Mouse (Mus musculus): Measurements from ENCODE around the gene Trak1. TPM values are rescaled to one million over a fixed set of nuclear protein-coding genes. Genes with fewer than 3 reads are reported as not detected.
A peak's percentile ranks its signal among the peaks of the same experiment; 100 is the strongest.

Trak1 gene
- total RNA-seq, 2 experiments from 2014 or later = 76.0 to 83.4 TPM

- no peak for DNase-seq (ENCODE audit: low spot score in 2 of 2)
Observed at GRCm38 (mm10) chr9:121366864-121367245, 69.6 kb downstream of the Trak1 start.

DNA sequence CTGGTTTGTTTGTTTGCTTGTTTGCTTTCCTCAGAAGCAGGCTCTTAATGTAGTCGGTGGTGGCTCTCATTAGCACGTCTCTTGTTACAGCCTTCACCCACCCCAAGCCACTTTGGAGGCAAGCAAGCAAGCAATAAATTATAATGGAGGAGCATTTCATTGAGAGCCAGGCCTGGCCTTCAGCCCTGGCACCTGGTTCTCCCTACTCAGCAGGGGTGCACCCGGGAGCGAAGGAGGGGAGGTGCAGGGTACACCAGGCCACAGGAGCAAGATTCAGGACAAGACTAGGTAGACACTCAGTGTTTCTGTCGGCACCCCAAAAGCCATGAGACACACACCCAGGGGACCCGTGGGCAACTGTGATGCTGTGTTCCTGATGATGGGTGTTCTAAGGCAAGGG, 72.3 kb downstream of the Trak1 start:
- DNase-seq (ENCODE audit: low spot score in 2 of 2) = no peak

DNA sequence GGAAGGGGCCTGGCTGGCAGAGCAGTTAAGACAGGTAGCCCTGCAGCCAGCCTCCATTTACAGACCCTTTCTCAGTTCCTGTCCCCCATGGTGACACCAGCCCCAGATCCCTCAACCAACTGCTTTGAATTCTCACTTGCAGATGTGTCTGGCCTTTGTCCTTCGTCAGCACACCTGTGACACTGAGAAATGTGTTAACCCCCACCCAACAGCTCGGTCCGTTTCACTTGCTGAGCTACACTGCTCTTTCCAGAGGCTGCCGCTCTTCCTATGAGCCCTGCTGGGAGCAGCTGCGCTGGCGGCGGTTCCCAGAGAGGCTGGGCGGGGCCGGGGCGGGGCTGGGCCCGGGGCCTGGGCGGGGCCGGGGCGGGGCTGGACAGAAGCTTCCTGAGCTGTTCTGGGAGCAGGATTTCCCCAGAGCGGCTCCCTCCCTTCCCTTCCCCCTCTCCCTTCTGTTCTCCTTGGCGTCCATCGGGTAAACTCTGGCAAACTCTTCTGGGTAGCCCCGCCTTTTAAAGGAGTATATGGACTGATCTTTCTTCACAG, 74.1 kb downstream of the Trak1 start:
- DNase-seq (ENCODE audit: low spot score in 2 of 2) = peak; percentile 37 to 50

GRCm38 (mm10) chr9:121371946-121372646, 74.8 kb downstream of the Trak1 start:
- DNase-seq (ENCODE audit: low spot score in 2 of 2) = no peak

DNA sequence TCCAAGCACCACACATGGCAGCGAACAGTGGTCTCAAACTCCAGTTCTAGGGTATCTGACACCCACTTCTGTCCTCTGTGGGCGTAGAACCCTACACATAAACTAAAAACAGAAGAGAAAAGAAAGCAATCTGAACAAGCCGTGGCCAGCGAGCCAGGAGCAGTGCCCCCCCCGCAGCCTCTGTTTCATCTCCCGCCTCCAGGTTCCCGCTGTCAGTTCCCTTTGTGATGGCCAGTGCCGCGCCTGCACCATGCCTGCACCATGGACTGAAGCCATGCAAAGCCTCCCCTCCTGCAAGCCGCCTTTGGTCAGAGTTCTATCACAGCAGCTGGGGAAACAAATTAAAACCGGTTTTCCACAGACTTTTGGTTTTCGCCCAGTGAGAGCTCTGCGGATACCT, 75.8 kb downstream of the Trak1 start:
- no peak for DNase-seq (ENCODE audit: low spot score in 2 of 2)

GRCm38 (mm10) chr9:121373512-121373911, 76.2 kb downstream of the Trak1 start:
- no peak for DNase-seq (ENCODE audit: low spot score in 2 of 2)

DNA sequence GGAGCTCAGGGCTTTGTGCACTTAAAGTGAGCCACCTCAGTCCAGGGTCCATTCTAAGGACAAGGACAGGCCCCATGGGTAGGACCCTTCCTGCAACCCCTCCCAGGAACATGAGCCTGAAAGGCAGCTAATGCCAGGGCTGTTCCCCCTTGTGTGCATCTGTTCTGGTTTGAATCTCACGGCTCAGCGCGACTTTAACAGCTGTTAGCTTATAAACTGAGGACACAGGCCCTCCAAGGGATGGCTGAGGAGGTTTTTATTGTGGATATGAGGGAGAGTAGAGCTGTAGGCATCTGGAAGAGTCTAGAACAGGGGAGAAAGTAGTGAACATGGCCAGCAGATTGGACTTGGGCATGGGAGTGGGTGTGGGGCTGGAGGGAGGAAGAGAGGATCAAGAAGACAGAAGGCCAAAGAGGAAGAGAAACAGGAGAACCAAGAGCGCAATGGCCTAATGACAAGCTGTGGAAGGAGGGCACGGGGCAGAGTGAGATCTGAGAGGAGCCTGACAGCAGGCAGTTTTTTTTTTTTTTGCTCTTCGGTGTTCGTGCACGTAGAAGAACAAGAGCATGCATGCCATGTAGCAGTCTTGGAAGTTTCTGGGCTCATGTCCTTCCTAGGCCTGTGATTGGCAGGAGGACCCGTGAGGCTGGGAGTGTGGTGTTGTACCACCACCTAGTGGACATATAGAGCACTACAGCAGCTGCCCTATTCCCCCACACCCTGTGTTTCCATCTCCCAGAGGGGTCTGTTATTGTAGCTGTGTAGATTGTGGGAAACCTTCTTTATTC, 77.0 kb downstream of the Trak1 start:
- DNase-seq (ENCODE audit: low spot score in 2 of 2) = no peak

DNA sequence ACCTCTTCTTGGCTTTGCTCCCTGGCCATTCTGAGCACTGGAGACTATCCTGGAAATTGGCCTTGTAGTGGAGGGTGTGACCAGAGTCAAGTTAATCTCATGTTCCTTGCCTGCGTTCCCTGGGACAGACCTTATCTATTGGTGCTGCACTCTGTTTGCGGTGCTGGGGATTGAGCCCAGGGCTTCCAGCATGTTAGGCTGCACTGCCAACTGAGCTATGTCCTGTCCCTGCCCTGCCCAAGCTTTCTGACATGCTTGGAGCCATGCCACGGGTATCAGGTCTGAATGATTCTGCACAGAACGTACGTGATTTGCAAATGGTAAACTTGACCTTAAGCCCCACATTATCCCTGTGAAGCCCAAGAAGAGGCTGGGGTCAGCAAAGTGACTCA, 77.6 kb downstream of the Trak1 start:
- DNase-seq (ENCODE audit: low spot score in 2 of 2) = no peak

GRCm38 (mm10) chr9:121376094-121376493, 78.8 kb downstream of the Trak1 start:
- DNase-seq (ENCODE audit: low spot score in 2 of 2) = no peak

DNA sequence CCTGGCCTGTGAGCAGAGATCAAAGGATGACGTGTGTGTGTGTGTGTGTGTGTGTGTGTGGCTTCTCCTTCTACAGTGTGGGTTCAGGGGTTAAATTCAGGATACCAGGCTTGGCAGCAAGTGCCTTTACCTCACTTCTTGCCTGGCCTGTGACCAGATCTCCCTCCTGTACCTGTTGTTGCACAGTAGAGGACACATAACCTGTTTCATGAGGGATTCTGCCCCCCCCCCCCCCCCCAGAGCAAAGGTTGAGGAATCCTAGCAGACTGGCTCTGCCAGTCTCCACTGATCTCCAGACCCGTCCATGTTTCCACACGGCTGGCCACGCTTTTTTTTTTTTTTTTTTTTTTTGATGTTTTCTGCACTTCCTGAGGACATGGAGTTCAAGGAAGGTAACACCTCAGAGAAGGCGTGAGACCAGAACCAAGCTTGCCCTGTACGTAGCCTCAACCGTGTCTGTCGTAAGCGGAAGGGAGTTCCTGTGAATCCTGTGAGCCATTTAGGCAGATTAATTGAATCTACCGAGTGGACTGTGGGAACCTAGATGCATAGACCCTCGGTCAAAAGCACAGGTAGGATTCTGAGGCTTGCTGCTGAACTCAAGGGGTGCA, 83.1 kb downstream of the Trak1 start:
- DNase-seq (ENCODE audit: low spot score in 2 of 2) = no peak

GRCm38 (mm10) chr9:121381678-121382297, 84.5 kb downstream of the Trak1 start:
- no peak for DNase-seq (ENCODE audit: low spot score in 2 of 2)

DNA sequence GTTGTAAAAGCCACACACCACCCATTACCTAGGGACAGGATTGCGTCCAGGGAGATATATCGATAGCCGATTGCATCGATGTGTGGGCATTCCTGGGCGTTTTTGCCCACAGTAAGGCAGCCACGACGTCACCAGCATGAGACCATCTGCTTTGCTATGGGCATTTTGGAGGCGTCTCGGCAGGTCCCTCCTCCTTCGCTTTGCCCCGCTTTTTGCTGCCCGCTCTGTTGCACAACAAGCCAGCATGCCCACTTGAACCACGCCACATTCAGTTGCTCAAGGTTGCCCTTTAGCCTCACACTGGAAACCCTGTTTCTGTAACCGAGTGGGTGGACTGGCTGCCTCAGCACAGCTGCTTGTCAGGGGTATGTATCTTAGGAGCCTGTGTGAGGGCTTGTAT, 85.3 kb downstream of the Trak1 start:
- no peak for DNase-seq (ENCODE audit: low spot score in 2 of 2)

GRCm38 (mm10) chr9:121383180-121383586, 85.9 kb downstream of the Trak1 start:
- no peak for DNase-seq (ENCODE audit: low spot score in 2 of 2)

- no peak for DNase-seq (ENCODE audit: low spot score in 2 of 2)
Observed at GRCm38 (mm10) chr9:121384620-121385019, 87.3 kb downstream of the Trak1 start.

DNA sequence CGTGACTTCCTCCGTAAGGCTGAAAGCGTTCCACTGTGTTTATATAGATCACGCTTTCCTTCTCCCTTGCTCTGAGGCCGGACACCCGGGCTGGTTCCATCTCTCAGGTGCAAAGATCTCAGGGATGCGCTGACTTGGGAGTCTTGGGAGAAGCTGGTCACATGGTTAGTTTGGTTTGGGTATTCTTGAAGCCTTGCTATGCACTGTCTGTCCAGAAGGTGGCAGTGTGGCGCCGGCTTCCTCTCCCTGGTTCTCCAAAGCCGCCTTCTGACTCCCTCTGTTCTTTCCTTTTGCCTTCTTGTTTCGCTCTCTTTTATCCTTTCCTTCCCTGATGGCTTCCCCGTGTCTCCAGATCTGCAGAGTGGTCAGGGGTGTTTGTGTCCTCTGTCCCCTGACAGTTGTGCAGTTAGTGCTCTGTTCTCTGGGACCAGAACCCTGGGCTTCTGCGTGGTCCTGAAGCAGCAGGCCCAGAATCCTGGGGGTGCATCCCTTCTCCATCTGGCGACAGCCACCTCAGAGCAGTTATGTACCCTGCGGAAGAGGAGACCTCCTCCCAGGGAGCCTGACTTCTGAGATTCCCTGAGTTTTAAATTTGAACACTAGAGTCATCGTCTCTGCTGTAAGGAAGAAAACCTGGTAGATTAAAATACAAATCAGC, 87.9 kb downstream of the Trak1 start:
- DNase-seq (ENCODE audit: low spot score in 2 of 2) = peak; percentile 40 to 51

DNA sequence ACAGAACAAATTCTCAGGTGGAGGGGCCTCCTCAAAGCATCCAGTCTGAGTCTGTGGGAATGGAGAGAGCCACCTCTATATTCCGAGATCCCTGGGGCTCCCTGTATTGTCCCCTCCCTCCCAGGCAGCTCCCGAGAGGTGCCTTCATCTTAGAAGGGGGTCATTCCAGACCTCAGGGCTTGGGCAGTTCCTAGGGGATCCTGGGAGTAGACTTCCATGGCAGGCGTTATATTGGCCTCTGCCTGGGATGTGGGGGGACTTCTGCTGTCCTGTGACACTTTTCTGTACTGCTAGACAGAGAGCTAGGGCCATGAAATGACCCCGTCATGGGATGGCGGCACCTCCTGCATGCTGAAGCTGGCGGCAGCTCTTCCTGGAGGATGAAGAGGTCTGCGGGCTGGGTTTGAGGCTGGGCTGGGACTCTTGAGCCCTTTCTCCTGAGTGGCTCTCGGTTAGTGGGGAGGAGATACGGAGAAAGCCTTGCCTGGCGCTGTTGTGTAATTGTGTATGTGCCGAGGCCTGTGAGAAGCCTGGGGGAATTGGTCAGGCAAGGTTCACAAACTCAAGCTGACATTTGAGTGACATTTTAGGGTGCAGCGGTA, 88.5 kb downstream of the Trak1 start:
- no peak for DNase-seq (ENCODE audit: low spot score in 2 of 2)

- no peak for DNase-seq (ENCODE audit: low spot score in 2 of 2)
Observed at GRCm38 (mm10) chr9:121387539-121388272, 90.4 kb downstream of the Trak1 start.

GRCm38 (mm10) chr9:121388273-121388931, 91.1 kb downstream of the Trak1 start:
- DNase-seq (ENCODE audit: low spot score in 2 of 2) = no peak

DNA sequence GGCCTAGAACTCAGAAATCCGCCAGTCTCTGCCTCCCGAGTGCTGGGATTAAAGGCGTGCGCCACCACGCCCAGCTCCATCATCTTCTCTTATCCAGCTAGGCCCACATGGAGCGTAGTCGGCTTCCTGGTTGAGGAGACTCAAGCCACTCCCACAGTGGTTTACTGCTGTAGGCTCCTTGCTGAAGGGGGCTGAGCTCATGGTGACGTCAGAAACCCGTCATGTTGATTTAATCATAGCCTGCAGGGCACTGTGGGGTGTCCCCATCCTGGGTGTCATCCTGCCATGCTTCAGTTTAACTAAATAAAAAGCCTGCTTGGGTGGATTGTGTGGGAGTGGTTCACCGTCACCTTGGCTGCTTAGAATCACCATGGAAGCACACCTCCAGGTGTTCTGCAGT, 92.0 kb downstream of the Trak1 start:
- no peak for DNase-seq (ENCODE audit: low spot score in 2 of 2)
